Mouse (Mus musculus) neutrophil, adult 5-6 weeks (primary cell): ENCODE results near the gene Cnga3. TPM values are rescaled to one million over a fixed set of nuclear protein-coding genes. Genes with fewer than 3 reads are reported as not detected.
A peak's percentile ranks its signal among the peaks of the same experiment; 100 is the strongest.

Experiments
- ATAC-seq: fragments of 151-379, 151-347 bp; 2 replicates; pipeline ENCODE4 v1.8.0; 2017; ENCODE audit warnings: mild to moderate bottlenecking, moderate TSS enrichment; ENCODE audit not compliant: insufficient number of reproducible peaks, poor library complexity, low FRiP score, severe bottlenecking; ENCODE audit errors: extremely low read depth
- total RNA-seq: library from RNA; stranded (forward); fragments of 200-1000 nt; gene quantifications from 2 replicates; pipeline ENCODE4 v1.2.3, GENCODE M21; 2017

The Cnga3 gene
- total RNA-seq, 1 experiment from 2014 or later, result not detected

DNA sequence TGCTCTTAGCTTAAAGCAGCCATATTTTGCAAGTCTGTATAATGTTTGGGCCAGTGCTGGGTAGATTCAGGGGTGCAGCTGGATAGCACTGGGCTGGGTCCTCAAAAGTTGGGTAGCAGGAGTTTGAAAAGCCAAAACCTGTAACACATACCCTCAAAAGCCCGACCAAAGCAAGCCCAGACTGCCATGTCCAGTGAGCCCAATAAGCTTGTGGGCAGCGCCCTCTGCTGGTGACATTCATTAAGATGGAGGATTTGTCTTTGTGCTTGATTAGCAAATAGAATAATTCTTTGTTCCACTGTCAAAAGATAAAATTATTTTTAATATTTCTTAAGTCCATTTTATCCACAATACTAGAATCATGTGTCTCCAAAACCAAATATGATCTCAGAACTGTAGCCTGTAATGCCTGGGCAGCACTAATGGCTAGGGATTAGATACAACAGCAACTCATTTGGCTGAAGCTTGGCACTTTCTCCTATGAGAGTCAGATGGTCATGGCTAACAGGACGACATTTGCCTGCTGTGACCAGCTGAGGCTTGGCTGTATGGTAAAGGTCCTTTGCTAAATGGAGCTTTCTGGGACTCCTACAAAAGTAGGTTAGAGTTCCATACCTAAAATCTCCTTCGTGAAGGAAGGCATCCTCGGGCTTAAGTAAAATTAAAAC lies 36.5 kb downstream of the Cnga3 start:
- peak; percentile 36; the same call in 1 of the 2 replicates for ATAC-seq

GRCm38 (mm10) chr1:37258443-37258842 lies 44.2 kb downstream of the Cnga3 start:
- no peak for ATAC-seq

GRCm38 (mm10) chr1:37272464-37272863 lies 58.2 kb downstream of the Cnga3 start:
- ATAC-seq, result peak; percentile 74

DNA sequence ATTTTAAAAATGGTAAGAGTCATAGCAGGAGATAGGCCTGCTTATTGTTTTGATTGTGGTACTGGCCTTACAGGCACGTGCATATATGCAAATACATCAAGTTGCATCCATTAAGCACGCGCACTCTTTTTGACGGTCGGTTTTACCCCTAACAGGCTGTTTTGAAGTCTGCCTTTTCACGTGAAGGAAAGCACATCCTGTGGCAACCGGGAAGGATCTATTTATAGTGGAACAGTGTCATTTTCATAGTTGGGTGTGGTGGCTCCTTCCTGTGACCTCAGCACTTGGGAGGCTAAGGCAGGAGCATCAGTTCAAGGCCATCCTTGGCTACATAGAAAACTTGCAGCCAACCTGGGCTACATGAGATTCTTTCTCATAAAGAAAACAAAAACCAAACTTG lies 72.3 kb downstream of the Cnga3 start:
- ATAC-seq, result no peak

- no peak for ATAC-seq
These were observed 73.5 kb downstream of the Cnga3 start for GRCm38 (mm10) chr1:37287748-37288147.

GRCm38 (mm10) chr1:37288181-37288935 lies 74.1 kb downstream of the Cnga3 start:
- no peak for ATAC-seq

DNA sequence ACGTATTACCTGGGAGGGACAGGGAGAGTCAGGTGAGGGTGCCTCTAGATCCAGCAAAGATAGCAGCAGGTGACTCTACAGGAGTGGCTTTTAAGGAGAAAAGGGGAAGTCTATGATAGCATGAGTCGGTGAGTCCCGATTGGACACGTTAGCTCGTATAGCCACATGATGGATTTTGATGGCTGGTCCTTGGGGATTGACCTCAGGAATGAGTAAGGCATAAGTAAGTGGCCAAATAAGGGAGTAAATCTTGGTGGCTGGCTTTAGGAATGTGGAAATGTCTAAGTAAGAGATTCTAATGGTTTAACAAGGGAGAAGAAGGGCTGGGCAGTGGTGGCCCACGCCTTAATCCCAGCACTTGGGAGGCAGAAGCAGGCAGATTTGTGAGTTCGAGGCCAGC lies 74.7 kb downstream of the Cnga3 start:
- ATAC-seq, result no peak

DNA sequence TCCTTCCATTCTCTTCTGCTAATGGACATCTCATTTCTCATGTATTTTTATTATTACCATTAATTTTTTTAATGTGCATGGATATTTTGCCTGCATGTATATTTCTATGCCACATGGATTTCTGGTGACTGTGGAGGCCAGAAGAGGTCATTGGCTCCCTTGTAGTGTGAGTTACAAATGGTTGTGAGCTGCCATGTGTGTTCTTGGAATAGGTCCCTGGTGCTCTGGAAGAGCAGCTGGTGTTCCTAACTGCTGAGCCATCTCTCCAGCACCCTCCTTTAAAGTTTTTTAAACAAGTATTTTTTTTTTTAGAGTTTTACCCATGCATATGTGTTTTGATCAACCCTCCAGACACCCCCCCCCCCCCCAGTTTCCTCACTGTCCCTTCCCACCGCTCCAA lies 82.2 kb downstream of the Cnga3 start:
- ATAC-seq, result no peak

DNA sequence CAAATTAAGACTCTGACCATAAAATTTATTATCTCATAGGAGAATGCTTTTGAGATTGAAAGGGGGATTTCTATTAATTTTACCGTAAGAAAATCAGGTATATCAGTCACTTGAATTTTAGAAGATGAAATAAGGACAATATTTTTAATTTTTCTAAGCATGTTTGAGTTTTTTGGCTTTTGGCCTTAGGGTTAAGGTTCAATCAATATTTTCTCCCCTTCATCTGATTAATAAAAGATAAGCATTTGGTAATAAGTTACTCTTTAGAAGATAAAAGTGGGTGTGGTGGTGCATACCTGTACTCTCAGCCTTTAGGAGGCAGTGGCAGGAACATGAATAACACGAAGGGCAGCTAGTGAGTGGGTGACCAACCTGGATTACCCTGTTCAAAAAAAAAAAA lies 84.7 kb downstream of the Cnga3 start:
- no peak for ATAC-seq

DNA sequence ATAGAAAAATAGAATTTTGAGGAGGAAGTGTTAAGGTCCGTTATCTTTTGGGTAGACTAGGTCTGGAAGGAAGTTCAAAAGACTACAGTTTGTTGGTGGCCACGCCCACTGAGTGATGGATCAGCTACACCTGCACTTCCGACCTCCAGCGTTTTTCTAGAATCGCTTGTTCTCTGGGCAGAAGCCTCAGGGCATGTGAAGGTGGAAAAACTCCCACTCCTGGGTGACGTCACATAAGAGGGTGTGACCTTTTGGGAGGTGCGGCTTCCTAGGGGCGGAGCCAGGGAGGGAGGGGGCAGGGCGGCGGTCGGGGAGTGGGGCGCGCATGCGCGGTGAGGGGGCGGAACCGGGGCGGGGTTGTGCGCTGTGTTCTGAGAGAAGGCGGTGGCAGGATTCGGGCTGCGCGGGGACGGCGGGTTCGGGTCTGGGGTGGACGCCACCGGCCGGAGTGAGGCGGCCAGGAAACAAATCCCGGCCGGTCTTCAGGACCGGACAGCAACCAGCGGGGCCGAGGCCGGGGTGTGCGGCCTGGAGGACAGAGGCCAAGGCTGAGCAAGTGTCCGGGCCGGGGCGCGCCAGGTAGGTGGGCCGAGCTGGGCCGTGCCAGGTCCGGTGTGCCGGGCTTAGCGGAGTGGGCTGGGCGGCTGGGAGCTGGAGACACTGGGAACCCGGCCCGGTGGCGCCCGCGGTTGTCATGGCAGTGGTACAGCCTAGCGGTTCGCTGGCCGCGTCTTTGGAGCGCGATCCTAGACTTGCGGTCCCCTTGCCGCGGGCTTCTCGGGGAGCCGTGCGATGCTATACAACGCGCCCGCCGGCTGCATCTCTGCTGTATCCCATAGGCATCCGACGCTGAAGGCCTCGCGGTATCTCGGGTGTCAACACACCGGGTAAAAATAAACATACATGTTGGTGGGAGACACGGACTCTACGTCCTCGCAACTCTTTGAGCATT lies 85.6 kb downstream of the Cnga3 start, which contains the start of gene Inpp4a:
TSS of gene Inpp4a (plus strand) at position 326 of the 952 bp plus-strand sequence.
- ATAC-seq, result peak; percentile 81

GRCm38 (mm10) chr1:37300650-37301049 lies 86.4 kb downstream of the Cnga3 start:
- peak; percentile 37; the same call in 1 of the 2 replicates for ATAC-seq

DNA sequence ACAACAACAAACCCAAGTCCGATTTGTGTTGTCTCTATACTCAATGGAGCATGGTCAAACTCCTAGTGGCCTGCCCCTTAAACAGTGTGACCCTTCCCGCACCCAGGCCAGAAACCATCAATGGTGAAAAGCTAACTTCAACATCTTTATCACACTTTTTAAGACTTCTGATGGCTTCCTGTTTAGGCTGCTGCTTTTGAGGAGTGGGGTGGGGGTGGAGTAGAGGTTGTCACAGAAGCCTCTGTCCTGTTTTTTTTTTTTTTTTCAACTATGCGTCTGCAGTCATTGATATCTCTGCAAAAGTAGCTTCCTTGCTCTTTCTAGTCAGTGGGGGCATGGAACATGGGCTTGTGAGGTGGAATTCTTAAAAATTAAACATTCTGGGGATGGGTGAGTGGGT lies 88.6 kb downstream of the Cnga3 start:
- ATAC-seq, result no peak

DNA sequence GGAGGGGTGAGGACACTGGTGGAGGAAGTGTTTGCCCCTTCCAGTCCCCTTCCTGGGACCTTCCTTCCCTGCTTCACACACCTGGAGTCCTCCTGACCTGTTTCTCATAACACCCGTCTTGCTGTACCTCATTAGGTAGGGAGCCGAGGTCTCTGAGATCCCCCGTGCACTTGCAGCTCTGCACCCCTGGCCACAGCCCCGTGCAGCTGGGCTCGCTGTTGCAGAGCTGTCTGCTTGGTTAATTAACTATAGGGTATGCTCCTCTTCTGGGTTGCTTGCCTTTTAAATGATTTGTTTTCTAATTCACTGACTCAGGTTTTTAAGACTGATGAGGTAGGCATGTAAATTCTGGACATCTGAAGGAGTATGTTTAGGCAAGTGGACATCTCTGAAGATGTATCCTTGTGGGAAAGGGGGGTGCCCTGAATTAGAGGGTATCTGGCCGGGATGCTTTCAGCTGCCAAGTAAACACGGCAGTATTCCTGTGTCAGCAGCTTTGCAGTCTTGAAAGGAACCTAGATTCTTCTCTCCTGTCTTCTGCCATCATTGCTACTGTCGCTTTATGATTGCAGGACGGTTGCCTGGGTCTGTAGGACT lies 91.6 kb downstream of the Cnga3 start:
- no peak for ATAC-seq

- ATAC-seq, result no peak
These were observed 93.4 kb downstream of the Cnga3 start for GRCm38 (mm10) chr1:37307586-37307985.

DNA sequence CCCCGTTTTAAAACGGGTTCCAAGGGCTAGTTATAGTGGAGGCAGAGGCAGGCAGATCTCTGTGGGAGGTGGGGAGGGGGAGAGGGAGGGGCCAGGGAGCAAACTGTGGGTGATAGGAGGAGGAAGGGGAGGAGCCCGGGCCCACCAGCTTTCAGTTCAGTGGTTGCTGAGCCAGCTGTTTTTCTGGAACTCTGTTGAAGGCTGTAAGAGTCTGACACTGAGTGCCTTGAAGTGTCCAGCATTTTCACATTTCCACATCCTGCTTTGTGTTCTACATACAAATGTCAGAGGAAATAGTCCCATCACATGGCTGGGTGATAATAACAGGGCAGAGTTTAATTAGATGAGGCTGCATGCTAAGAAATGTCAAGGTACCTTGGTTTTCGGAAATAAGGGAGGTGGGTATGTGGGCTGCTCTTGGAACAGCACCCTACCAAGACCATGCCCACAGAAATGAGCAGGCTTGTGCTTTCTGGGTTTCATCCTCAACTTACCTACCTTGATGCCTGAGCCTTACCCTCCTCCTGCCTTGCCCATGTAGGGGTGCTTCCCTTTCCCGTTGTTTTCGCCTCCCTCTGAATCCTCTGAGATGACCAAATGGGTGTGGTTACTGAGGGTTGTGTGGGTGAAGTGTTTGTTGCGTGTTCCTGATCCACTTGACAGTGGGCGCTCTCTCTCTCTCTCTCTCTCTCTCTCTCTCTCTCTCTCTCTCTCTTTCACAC lies 93.9 kb downstream of the Cnga3 start:
- no peak for ATAC-seq

DNA sequence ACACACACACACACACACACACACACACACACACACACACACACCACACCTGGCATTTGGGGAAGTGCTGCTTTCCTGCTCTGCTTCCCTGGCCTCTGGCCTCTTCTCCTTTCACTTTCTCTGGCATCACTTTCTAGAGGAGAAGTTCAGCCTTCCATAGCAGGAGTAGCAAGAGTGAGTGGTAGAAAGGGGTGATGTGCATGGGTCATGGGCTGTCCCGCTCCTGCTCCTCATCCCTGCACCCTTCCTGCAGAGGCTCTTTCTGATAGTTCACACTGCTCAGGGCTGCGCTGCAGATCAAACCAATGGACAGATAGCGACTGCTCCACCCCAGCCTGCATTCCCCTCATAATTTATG lies 94.5 kb downstream of the Cnga3 start:
- peak; percentile 44; the same call in 1 of the 2 replicates for ATAC-seq

- peak; percentile 59; the same call in 1 of the 2 replicates for ATAC-seq
These were observed 95.8 kb downstream of the Cnga3 start for GRCm38 (mm10) chr1:37309939-37310515.
